Comparison of ENCODE assay signal across 14 mouse cellular contexts in the genomic region with DNA sequence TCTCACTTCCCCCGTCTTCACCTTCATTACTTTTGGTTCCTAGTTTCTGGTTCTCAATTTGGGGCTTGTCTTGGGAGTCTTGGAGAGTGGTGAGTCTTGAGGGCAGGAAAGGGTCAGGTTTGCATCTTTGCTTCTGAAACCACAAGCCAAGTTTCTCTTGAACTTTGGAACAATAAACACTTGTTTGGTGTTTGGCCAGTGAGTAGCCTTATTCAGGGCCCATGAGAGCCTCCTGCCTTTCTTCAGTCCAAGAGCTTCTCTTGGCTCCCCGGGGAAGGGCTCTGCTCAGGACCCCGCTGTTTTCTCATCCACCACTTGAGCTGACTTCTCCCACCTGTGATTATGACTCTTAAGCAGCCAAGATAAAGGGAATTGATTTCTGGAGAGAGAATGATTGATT. TPM values are rescaled to one million over a fixed set of nuclear protein-coding genes. Genes with fewer than 3 reads are reported as not detected.
A peak's percentile ranks its signal among the peaks of the same experiment; 100 is the strongest.
DNase-seq lines count a peak whose midpoint lies in the region; ATAC-seq and TF ChIP-seq lines count a peak whose summit lies in the region.
"Had no signal": no experiment of that assay in that cellular context is flagged by ENCODE, and none has a peak within 500 bp of the region (broad histone marks: within the 10 kb centered on the region; RNA-seq: fewer than 3 reads in every experiment).

No protein-coding gene starts in this region.

- H3K4me3 ChIP-seq in kidney, embryonic 15.5 days (replicated peaks): no peak overlapping the region
- no peak overlapping the region for H3K4me3 ChIP-seq in lung, adult 2 months (replicated peaks; ENCODE audit: extremely low read depth, low read depth, low read length)
- no peak overlapping the region for H3K4me3 ChIP-seq in stomach, postnatal 0 days (ENCODE audit: low read depth, low read length)
- H3K4me3 ChIP-seq: midbrain, embryonic 10.5 days had no signal

- TF ChIP-seq EP300 in stomach, postnatal 0 days (optimal IDR thresholded peaks at IDR 0.05): no peak

- H3K27me3 ChIP-seq in kidney, embryonic 15.5 days: no peaks in the 10 kb centered on the region
- no peaks in the 10 kb centered on the region for H3K27me3 ChIP-seq in stomach, postnatal 0 days (ENCODE audit: control insufficient read depth, insufficient read depth, low read length)

- ATAC-seq in cerebellum, adult (ENCODE audit: insufficient number of reproducible peaks, low FRiP score, low TSS enrichment): no peak
- ATAC-seq in kidney, embryonic 15.5 days (replicated peaks; ENCODE audit: low FRiP score): no peak
- ATAC-seq in stomach, postnatal 0 days (ENCODE audit: low FRiP score, low TSS enrichment): no peak

- no peak for TF ChIP-seq CTCF in lung, adult 2 months (IDR thresholded peaks at IDR 0.05; ENCODE audit: insufficient read depth, low read length)
- TF ChIP-seq CTCF in stomach, postnatal 0 days (IDR thresholded peaks at IDR 0.05; ENCODE audit: low read depth): no peak

- 82% methylated on average over 3 of the region's 3 CpGs for WGBS in kidney, embryonic 15.5 days
- 51% methylated on average over 3 of the region's 3 CpGs for WGBS in lung, adult 2 months
- WGBS in stomach, postnatal 0 days: 79% methylated on average over 3 of the region's 3 CpGs

- peaks cover 51% of the 10 kb centered on the region for H3K36me3 ChIP-seq in kidney, embryonic 15.5 days
- H3K36me3 ChIP-seq in stomach, postnatal 0 days (ENCODE audit: control insufficient read depth, insufficient read depth, low read length): peaks cover 16% of the 10 kb centered on the region

- peak; percentile 34 for DNase-seq in cerebellum, adult 9-10 months
- DNase-seq in kidney, adult 18-20 months: peak; percentile 18
- DNase-seq in lung, postnatal 25 days (ENCODE audit: low spot score): peak; percentile 49
- DNase-seq in lung, adult 2 months: no peak
- no peak for DNase-seq in stomach, postnatal 0 days (ENCODE audit: low spot score)
- no peak for DNase-seq in embryo, embryonic 10.5 days (ENCODE audit: low spot score)
- DNase-seq: cerebellum, adult 8-10 months; heart, adult 18-20 months; layer of hippocampus, adult 9-11 months; lung, embryonic 14.5 days; thymus, adult 2 months had no signal

- H3K4me1 ChIP-seq in kidney, embryonic 15.5 days: peaks cover 33% of the 10 kb centered on the region
- H3K4me1 ChIP-seq in lung, adult 2 months (ENCODE audit: control insufficient read depth, insufficient read depth, low read length): peaks cover 24% of the 10 kb centered on the region
- H3K4me1 ChIP-seq in stomach, postnatal 0 days (replicated peaks; ENCODE audit: control insufficient read depth, insufficient read depth): peaks cover 4% of the 10 kb centered on the region

- no peak overlapping the region for H3K9ac ChIP-seq in kidney, embryonic 15.5 days
- 0 out of 2 replicates have a peak overlapping the region, but pooled peaks have one; percentile 14 for H3K9ac ChIP-seq in stomach, postnatal 0 days (ENCODE audit: low read length)
- H3K9ac ChIP-seq: lung, embryonic 14.5 days had no signal

- H3K9me3 ChIP-seq in kidney, embryonic 15.5 days (replicated peaks): no peaks in the 10 kb centered on the region
- H3K9me3 ChIP-seq in stomach, postnatal 0 days (ENCODE audit: control insufficient read depth, low read length): no peaks in the 10 kb centered on the region
- H3K9me3 ChIP-seq: midbrain, embryonic 10.5 days had no signal

- no peak for TF ChIP-seq POLR2A in lung, adult 2 months (IDR thresholded peaks at IDR 0.05; ENCODE audit: borderline replicate concordance, extremely low read depth, low read depth, low read length)

- no peak overlapping the region for H3K4me2 ChIP-seq in kidney, embryonic 15.5 days
- H3K4me2 ChIP-seq in stomach, postnatal 0 days (replicated peaks; ENCODE audit: low read depth): no peak overlapping the region
- H3K4me2 ChIP-seq: lung, embryonic 14.5 days had no signal

- H3K27ac ChIP-seq in kidney, embryonic 15.5 days: no peak overlapping the region
- H3K27ac ChIP-seq in stomach, postnatal 0 days (replicated peaks): no peak overlapping the region
- H3K27ac ChIP-seq: midbrain, embryonic 10.5 days had no signal

RNA-seq across cellular contexts. Expression of a gene that starts 6.3 kb away (rescaled TPM):
- polyA plus RNA-seq in kidney, embryonic 15.5 days (2015; fragmentation: Nextera tagmentation; extraction: Ambion mirVana): 47.5 and 47.6 TPM in 2 replicates
- 27.4 and 28.6 TPM in 2 replicates for polyA plus RNA-seq in lung, adult 2 months (2012; rRNA removed)
- polyA plus RNA-seq in stomach, postnatal 0 days (2015; fragmentation: Nextera tagmentation; extraction: Ambion mirVana): 13.9 and 17.4 TPM in 2 replicates

RNA-seq across cellular contexts. Expression of a gene that starts 6.4 kb away (rescaled TPM):
- polyA plus RNA-seq in kidney, embryonic 15.5 days (2015; fragmentation: Nextera tagmentation; extraction: Ambion mirVana): 88.9 and 89.4 TPM in 2 replicates
- 30.4 and 43.8 TPM in 2 replicates for polyA plus RNA-seq in lung, adult 2 months (2012; rRNA removed)
- 80.0 and 83.4 TPM in 2 replicates for polyA plus RNA-seq in stomach, postnatal 0 days (2015; fragmentation: Nextera tagmentation; extraction: Ambion mirVana)

RNA-seq across cellular contexts. Expression of a gene that starts 12.7 kb away (rescaled TPM):
- polyA plus RNA-seq in kidney, embryonic 15.5 days (2015; fragmentation: Nextera tagmentation; extraction: Ambion mirVana): 86.5 and 91.6 TPM in 2 replicates
- 49.4 and 57.7 TPM in 2 replicates for polyA plus RNA-seq in lung, adult 2 months (2012; rRNA removed)
- polyA plus RNA-seq in stomach, postnatal 0 days (2015; fragmentation: Nextera tagmentation; extraction: Ambion mirVana): 12.7 and 14.5 TPM in 2 replicates

RNA-seq across cellular contexts. Expression of a gene that starts 25.3 kb away (rescaled TPM):
- 31.2 and 34.7 TPM in 2 replicates for polyA plus RNA-seq in kidney, embryonic 15.5 days (2015; fragmentation: Nextera tagmentation; extraction: Ambion mirVana)
- 36.1 and 38.1 TPM in 2 replicates for polyA plus RNA-seq in lung, adult 2 months (2012; rRNA removed)
- 20.5 and 21.7 TPM in 2 replicates for polyA plus RNA-seq in stomach, postnatal 0 days (2015; fragmentation: Nextera tagmentation; extraction: Ambion mirVana)

RNA-seq across cellular contexts. Expression of a gene that starts 42.9 kb away (rescaled TPM):
- polyA plus RNA-seq in kidney, embryonic 15.5 days (2015; fragmentation: Nextera tagmentation; extraction: Ambion mirVana): 40.9 and 42.4 TPM in 2 replicates
- 62.8 and 70.1 TPM in 2 replicates for polyA plus RNA-seq in lung, adult 2 months (2012; rRNA removed)
- 14.2 and 19.3 TPM in 2 replicates for polyA plus RNA-seq in stomach, postnatal 0 days (2015; fragmentation: Nextera tagmentation; extraction: Ambion mirVana)

Comparison
In these comparisons a context has a peak if more than half of its experiments do, and no peak if none do; other contexts are left out.
1. DNase-seq: peak in cerebellum, adult 9-10 months (single experiment), kidney, adult 18-20 months (single experiment) and lung, postnatal 25 days (single experiment); none in lung, adult 2 months (single experiment), stomach, postnatal 0 days (single experiment) and embryo, embryonic 10.5 days (single experiment).